Mouse (Mus musculus) liver, embryonic 13.5 days (tissue): Measurements from ENCODE around the gene Cacna2d1. TPM values are rescaled to one million over a fixed set of nuclear protein-coding genes. Genes with fewer than 3 reads are reported as not detected.

ENCODE experiments used
- ATAC-seq: fragments of 200-750 bp; cut with Nextera tagmentation; 2 replicates; pipeline ENCODE4 v1.8.0; 2017; ENCODE audit warnings: low read depth, mild to moderate bottlenecking, moderate number of reproducible peaks, moderate library complexity
- DNase-seq: peaks from one replicate; pipeline ENCODE4 v3.0.0; 2022
- H3K27ac ChIP-seq: fragments of 300-500 bp; sonication (generic); 2 replicates; pipeline ENCODE4 v1.5.1; 2015; ENCODE audit warnings: moderate library complexity, mild to moderate bottlenecking, inconsistent platforms
- H3K27me3 ChIP-seq: fragments of 300-500 bp; sonication (generic); 2 replicates; pipeline ENCODE4 v1.6.1; 2015; ENCODE audit warnings: mild to moderate bottlenecking, inconsistent platforms
- H3K36me3 ChIP-seq: fragments of 300-500 bp; sonication (generic); 2 replicates; pipeline ENCODE4 v1.6.1; 2015; ENCODE audit warnings: mild to moderate bottlenecking, inconsistent platforms
- H3K4me1 ChIP-seq: fragments of 300-500 bp; sonication (generic); replicated peaks from 2 replicates; pipeline ENCODE4 v1.6.1; 2015; ENCODE audit warnings: inconsistent platforms
- H3K4me2 ChIP-seq: fragments of 300-500 bp; sonication (generic); 2 replicates; pipeline ENCODE4 v1.6.1; 2015; ENCODE audit warnings: inconsistent platforms, mild to moderate bottlenecking, moderate library complexity
- H3K4me3 ChIP-seq: fragments of 300-500 bp; sonication (generic); replicated peaks from 2 replicates; pipeline ENCODE4 v1.5.1; 2015; ENCODE audit warnings: mild to moderate bottlenecking, inconsistent platforms
- H3K9ac ChIP-seq: fragments of 300-500 bp; sonication (generic); 2 replicates; pipeline ENCODE4 v1.6.1; 2015; ENCODE audit warnings: mild to moderate bottlenecking, inconsistent platforms
- H3K9me3 ChIP-seq: fragments of 300-500 bp; sonication (generic); replicated peaks from 2 replicates; pipeline ENCODE4 v1.6.1; 2016; ENCODE audit warnings: inconsistent platforms
- WGBS: fragments of 180-500 bp; shearing (Covaris S2); methylation state at CpG from one replicate; pipeline ENCODE4 v1.1.7; 2015; ENCODE audit not compliant: insufficient replicate concordance; 5-methylcytosine and 5-hydroxymethylcytosine counted together
- polyA plus RNA-seq: library from polyadenylated mRNA; unstranded; fragments of >200 nt; fragmentation: Nextera tagmentation; extraction: Ambion mirVana; gene quantifications from 2 replicates; pipeline ENCODE4 v1.2.1, GENCODE M21; 2015

Gene Cacna2d1
- polyA plus RNA-seq, 1 experiment from 2014 or later: 0.73 TPM

DNA sequence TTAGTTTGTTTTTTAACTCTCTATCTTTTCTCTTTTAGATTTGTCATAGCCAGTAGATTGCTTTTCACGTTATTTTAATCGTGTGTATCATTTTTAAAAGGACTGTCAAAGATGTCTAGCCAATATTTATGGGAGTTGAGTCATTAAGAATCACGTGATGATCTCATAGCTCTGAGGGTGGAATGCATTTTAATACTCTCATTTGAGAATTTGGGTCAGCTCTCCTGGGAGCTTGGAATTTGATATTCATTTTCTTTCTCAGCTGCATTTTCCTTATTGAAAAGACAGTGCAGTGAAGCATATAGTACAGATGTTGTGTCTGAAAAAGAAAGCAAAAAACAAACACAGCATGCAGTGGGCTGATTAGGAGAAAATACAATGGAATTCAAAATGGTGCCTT lies 129.5 kb downstream of the Cacna2d1 start:
- no peak for DNase-seq
- H3K4me2 ChIP-seq: no peak overlapping the region
- 44% methylated on average over 3 of the region's 3 CpGs for WGBS

DNA sequence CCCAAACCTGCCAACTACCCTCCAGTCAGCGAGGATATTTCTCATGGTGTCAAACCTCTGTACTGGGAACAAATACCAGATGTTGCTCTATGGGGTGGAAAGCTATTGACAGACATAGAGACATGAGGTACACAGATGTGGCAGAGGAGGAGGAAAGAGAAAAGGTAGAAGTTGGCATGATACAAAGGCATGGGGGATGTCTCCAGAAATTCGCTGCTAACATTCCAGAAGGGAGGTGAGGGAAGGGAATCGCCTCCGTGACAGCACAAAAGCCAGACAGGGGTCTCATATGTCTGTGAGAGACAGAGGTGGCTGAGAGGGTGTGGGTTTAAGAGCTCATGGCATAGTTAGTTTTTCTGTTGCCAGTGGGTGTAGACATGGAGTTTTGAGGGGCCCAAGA lies 131.3 kb downstream of the Cacna2d1 start:
- DNase-seq (no peak), ATAC-seq (no peak)
- Histone ChIP-seq H3K27ac (no peak overlapping the region), H3K4me1 (no peaks in the 10 kb centered on the region), H3K27me3 (no peaks in the 10 kb centered on the region), H3K4me2 (no peak overlapping the region), H3K9ac (no peak overlapping the region), H3K4me3 (no peak overlapping the region), H3K9me3 (no peaks in the 10 kb centered on the region), H3K36me3 (no peaks in the 10 kb centered on the region)
- WGBS: 48% methylated on average over 4 of the region's 4 CpGs

More for the DNA sequence above, 129.5 kb downstream of the Cacna2d1 start:
- ATAC-seq: no peak
- Histone ChIP-seq H3K36me3 (no peaks in the 10 kb centered on the region), H3K9me3 (no peaks in the 10 kb centered on the region), H3K4me3 (no peak overlapping the region), H3K27me3 (no peaks in the 10 kb centered on the region), H3K4me1 (no peaks in the 10 kb centered on the region), H3K27ac (no peak overlapping the region), H3K9ac (no peak overlapping the region)

DNA sequence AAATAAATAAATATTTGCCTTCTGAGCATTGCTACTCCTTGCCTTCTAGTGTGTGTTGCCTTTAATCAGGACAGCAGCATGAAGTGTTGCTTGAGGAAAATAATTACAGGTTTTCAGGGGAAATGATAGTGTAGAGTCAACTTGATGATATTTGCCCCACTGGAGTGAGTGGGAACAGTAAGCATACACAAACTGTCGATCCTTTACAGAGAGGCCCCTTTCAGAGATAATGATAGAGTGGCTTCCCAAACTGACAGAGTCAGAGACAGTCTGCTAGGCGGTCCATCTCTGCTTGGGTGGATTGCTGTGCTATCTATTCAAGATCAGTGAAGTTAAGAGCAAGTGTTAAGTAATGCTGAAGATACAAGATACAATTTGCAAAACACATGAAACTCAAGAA lies 147.8 kb downstream of the Cacna2d1 start:
- Histone ChIP-seq H3K4me3 (no peak overlapping the region), H3K27me3 (no peaks in the 10 kb centered on the region), H3K9me3 (no peaks in the 10 kb centered on the region), H3K9ac (no peak overlapping the region), H3K4me1 (no peaks in the 10 kb centered on the region), H3K27ac (no peak overlapping the region), H3K4me2 (no peak overlapping the region), H3K36me3 (no peaks in the 10 kb centered on the region)
- DNase-seq: no peak
- ATAC-seq: no peak
- WGBS: 70% methylated on average over 2 of the region's 2 CpGs

DNA sequence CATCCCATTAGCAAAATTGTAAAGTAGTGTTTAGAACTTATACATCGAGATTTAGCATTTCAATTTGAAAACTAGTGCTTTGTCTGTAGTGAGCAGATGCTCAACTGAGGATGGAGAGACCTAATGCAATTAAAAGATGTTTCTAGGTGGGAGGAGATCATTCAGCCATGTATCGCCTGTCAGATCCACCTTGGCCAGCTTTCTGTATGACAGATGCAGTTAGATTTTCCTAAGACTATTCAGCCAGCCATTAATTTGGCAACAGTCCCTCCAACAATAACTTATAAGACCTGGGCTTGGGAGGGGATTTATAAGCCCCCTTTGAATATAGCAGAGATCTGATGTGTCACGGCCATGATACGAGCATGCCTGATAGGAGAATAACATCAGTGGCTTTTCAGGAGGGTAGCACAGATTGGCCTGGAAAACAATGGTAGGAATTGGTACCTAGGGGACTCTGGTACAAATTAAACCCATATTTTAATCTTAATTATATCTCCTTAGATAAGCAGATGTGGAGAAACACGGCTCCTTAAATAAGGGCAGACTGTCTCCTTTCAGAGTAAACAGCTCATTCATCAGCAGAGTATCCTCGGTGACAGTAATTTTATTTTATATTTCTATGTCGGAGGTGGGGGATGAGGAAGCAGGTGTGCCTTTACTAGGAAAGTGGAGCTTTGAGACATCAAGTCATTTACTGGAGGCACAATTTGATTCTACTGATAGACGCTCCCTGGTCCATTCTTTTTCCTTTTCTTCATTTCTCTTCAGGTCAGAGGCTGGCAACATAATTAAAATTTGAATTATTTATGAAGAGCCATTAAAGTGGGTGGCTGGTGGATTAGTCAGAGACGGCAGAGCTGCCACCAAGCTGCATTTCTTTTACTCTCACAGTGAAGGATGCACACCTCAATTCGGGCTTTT lies 152.8 kb downstream of the Cacna2d1 start:
- Histone ChIP-seq H3K9ac (no peak overlapping the region), H3K9me3 (no peaks in the 10 kb centered on the region), H3K27me3 (no peaks in the 10 kb centered on the region), H3K4me3 (no peak overlapping the region), H3K36me3 (no peaks in the 10 kb centered on the region), H3K4me2 (no peak overlapping the region), H3K27ac (no peak overlapping the region), H3K4me1 (no peaks in the 10 kb centered on the region)
- 66% methylated on average over 10 of the region's 10 CpGs for WGBS
- DNase-seq (no peak), ATAC-seq (no peak)

DNA sequence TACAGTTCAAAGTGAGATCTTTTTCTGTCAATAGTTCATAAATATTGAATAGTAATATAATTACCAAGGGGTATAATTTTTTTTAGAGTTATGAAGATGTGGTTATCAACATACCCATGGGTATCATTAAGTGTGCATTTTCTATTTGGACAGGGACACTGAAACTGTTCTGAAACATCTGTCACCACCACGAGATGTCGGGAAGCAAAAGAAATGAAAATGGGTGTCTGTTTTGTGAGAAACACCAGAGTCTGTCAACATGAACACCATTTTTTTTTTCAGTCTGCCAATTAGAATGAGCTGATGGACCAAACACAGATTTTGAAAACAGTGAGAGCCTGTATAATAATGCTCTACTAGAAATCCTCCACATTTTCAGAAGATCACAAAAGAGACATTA lies 153.5 kb downstream of the Cacna2d1 start:
- no peak overlapping the region for H3K4me2 ChIP-seq
- whole genome bisulfite sequencing: 55% methylated on average over 2 of the region's 2 CpGs
- H3K36me3 ChIP-seq: no peaks in the 10 kb centered on the region
- ATAC-seq (no peak), DNase-seq (no peak)
- no peak overlapping the region for H3K4me3 ChIP-seq
- no peaks in the 10 kb centered on the region for H3K4me1 ChIP-seq
- H3K9ac ChIP-seq: no peak overlapping the region
- no peaks in the 10 kb centered on the region for H3K9me3 ChIP-seq
- H3K27me3 ChIP-seq: no peaks in the 10 kb centered on the region
- H3K27ac ChIP-seq: no peak overlapping the region

DNA sequence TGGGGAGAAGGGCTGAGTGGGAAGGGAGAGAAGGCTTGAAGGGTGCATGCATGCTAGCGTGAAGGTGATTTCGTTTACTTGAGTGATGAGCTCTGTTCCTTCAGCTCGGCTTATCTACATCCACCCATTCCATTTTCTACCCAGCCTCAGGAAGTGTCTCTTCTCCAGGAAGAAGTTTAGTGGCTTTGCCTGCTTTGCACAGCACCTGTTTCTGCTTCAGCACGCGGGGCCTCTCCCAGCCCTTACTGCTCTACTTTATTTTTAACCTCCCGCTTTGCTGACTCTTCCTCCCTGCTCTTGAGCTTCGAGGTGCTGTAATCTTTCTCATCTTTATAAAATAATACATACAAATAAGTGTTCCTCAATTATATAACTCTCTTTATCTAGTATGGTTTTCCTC lies 158.0 kb downstream of the Cacna2d1 start:
- H3K36me3 ChIP-seq: no peaks in the 10 kb centered on the region
- ATAC-seq (no peak), DNase-seq (no peak)
- no peak overlapping the region for H3K4me2 ChIP-seq
- no peak overlapping the region for H3K9ac ChIP-seq
- H3K4me3 ChIP-seq: no peak overlapping the region
- H3K9me3 ChIP-seq: no peaks in the 10 kb centered on the region
- WGBS: 39% methylated on average over 7 of the region's 7 CpGs
- H3K27me3 ChIP-seq: no peaks in the 10 kb centered on the region
- H3K4me1 ChIP-seq: no peaks in the 10 kb centered on the region
- H3K27ac ChIP-seq: no peak overlapping the region

DNA sequence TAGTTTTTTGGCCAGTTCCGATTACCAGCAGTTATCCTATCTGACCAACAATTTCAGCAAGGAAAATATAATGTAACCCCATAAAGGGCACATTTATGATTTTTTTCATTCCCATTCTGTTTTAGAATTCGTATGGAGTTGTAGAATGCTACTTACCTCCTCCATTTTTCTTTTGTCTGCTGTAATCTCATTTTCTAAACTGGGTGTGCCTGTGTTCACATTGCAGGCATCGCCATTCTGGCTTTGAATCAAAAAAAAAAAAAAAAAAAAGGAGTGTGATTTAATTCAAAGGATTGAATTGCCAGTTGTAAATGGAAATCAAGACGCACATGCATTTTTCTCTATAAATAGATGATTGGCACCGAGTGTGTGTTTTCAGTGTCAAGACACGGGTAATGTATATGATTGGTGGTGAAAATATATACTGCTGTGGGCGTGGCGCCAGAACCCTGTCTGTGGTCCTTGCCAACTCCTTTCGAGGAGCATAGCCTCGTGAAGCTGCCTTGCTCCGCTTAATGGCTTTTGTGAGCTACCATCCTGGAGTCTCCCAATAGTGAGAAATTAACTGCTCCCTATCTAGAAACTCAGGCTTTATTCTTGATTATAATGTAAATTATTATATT lies 158.7 kb downstream of the Cacna2d1 start:
- DNase-seq (no peak), ATAC-seq (no peak)
- Histone ChIP-seq H3K9ac (no peak overlapping the region), H3K4me2 (no peak overlapping the region), H3K36me3 (no peaks in the 10 kb centered on the region), H3K27me3 (no peaks in the 10 kb centered on the region), H3K9me3 (no peaks in the 10 kb centered on the region), H3K27ac (no peak overlapping the region), H3K4me3 (no peak overlapping the region), H3K4me1 (no peaks in the 10 kb centered on the region)
- WGBS: 68% methylated on average over 11 of the region's 11 CpGs

DNA sequence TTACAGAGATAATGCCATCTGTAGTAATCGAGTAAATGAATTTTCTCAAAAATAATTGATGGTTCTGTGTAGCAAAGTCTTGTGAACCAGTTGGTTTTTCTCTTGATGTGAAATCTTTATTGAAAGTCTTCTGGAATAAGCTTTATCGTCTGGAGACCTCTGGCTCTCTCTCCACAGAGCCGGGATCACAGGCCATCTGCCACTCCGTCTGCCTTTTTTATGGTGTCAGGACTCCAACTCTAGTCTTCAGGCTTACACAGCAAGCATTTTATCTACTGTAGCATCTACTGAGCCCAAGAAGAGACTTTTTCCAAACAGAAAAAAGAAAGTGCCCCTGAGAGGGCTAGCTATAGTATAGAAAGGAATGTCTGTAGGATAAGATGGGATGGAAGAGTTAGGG lies 160.9 kb downstream of the Cacna2d1 start:
- no peak for ATAC-seq
- Histone ChIP-seq H3K27me3 (no peaks in the 10 kb centered on the region), H3K36me3 (no peaks in the 10 kb centered on the region), H3K4me1 (no peaks in the 10 kb centered on the region), H3K9me3 (no peaks in the 10 kb centered on the region), H3K4me2 (no peak overlapping the region), H3K27ac (no peak overlapping the region), H3K9ac (no peak overlapping the region), H3K4me3 (no peak overlapping the region)
- DNase-seq: no peak
- 66% methylated on average over 4 of the region's 4 CpGs for WGBS

DNA sequence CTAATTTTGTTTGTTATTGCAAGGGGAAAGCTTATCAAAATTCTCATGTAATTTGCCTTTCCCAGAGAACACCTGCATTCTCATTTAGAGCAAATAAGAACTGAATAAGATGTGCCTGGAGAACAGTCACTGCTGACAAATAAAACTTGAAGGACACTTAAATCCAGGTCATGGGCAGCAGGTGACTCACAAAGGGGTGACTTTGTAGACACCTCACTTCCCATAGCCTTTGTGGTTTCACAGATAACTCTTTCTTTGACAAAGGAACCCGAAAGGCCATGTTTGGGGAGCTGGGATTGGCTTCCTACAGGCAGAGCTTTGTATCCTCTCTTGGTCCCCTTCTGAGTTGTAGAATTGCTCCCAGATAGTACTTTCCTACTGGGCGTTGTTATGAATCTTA lies 164.3 kb downstream of the Cacna2d1 start:
- H3K27ac ChIP-seq: no peak overlapping the region
- H3K27me3 ChIP-seq: no peaks in the 10 kb centered on the region
- H3K4me2 ChIP-seq: no peak overlapping the region

DNA sequence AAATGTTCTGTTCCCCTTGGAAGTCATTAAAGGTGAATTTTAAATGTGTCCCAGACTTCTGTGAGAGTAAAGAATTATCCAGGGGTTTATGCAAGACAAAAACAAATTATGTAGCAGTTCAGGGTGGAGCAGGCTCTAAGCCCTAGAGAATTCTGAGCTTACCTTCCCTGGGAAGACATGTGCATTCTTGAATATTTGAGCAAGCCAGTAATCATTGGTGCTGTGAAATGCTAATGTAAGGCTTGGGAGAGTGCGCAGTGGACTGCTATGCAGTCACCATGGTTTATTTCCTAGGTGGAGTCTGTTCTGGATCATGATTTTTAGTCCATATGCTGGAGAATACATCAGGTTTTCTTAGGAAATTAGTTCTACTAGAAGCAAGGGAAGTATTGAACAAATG lies 167.3 kb downstream of the Cacna2d1 start:
- Histone ChIP-seq H3K4me2 (no peak overlapping the region), H3K4me1 (no peaks in the 10 kb centered on the region), H3K4me3 (no peak overlapping the region), H3K27ac (no peak overlapping the region), H3K9ac (no peak overlapping the region), H3K9me3 (no peaks in the 10 kb centered on the region), H3K27me3 (no peaks in the 10 kb centered on the region), H3K36me3 (no peaks in the 10 kb centered on the region)
- 76% methylated on average over 1 of the region's 1 CpGs for WGBS
- no peak for ATAC-seq
- DNase-seq: no peak

More for the DNA sequence above, 164.3 kb downstream of the Cacna2d1 start:
- Histone ChIP-seq H3K9ac (no peak overlapping the region), H3K4me1 (no peaks in the 10 kb centered on the region), H3K9me3 (no peaks in the 10 kb centered on the region), H3K4me3 (no peak overlapping the region), H3K36me3 (no peaks in the 10 kb centered on the region)
- DNase-seq (no peak), ATAC-seq (no peak)
- 40% methylated on average over 2 of the region's 2 CpGs for WGBS

DNA sequence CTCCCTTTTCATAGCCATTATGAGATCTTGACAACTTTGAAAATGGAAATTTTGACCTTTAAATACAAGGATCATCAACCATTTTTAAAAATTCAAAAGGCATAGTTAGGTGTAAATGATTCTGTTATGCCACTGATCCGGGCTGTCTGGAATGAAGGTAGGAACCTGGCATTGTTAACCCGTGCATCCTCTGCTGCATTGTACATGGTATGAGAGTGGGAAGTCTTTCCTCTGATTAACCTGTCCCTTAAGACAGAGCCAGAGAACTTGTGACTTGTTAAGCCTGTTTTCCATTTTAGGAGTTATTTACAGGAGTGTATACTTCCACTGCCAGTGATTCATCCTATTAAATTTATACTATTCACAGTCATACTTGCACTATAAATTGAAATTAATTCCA lies 171.2 kb downstream of the Cacna2d1 start:
- no peak overlapping the region for H3K4me2 ChIP-seq
- H3K27me3 ChIP-seq: no peaks in the 10 kb centered on the region
- no peak for DNase-seq
- H3K4me3 ChIP-seq: no peak overlapping the region
- WGBS: 54% methylated on average over 2 of the region's 2 CpGs
- no peak overlapping the region for H3K27ac ChIP-seq
- no peaks in the 10 kb centered on the region for H3K36me3 ChIP-seq
- H3K4me1 ChIP-seq: no peaks in the 10 kb centered on the region
- no peaks in the 10 kb centered on the region for H3K9me3 ChIP-seq
- H3K9ac ChIP-seq: no peak overlapping the region
- ATAC-seq: no peak

DNA sequence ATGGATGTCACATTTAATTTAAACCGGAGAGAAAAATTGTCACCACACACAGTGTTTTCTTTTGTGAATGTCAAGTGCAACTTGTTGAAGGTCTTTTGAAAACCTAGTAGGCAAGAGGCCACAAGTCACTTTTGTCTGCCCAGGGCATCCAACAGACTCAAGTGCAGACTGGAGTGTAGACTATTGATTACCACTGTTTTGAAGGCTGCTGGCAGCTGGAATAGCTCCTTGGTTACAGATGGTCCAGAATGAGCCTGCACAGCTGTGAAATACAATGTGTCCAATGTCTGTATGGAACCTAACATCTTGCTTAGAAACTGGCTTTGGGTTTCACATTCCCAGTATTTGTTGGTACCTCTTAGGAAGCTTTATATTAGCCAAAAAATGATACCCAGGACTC lies 176.2 kb downstream of the Cacna2d1 start:
- H3K9ac ChIP-seq: no peak overlapping the region
- no peak overlapping the region for H3K4me3 ChIP-seq
- no peak overlapping the region for H3K4me2 ChIP-seq
- H3K4me1 ChIP-seq: no peaks in the 10 kb centered on the region
- H3K36me3 ChIP-seq: no peaks in the 10 kb centered on the region
- WGBS: 64% methylated on average over 1 of the region's 1 CpGs
- no peak for DNase-seq
- no peak for ATAC-seq
- H3K27ac ChIP-seq: no peak overlapping the region
- H3K27me3 ChIP-seq: no peaks in the 10 kb centered on the region
- H3K9me3 ChIP-seq: no peaks in the 10 kb centered on the region
